Mouse (Mus musculus) 3T3-L1 (cell line): ENCODE measurements around the gene Acad8.

Experiments used
- DNase-seq: peaks from one replicate; pipeline ENCODE4 v3.0.0-alpha.2; 2015; ENCODE audit warnings: low read depth, low spot score

Gene Acad8

DNA sequence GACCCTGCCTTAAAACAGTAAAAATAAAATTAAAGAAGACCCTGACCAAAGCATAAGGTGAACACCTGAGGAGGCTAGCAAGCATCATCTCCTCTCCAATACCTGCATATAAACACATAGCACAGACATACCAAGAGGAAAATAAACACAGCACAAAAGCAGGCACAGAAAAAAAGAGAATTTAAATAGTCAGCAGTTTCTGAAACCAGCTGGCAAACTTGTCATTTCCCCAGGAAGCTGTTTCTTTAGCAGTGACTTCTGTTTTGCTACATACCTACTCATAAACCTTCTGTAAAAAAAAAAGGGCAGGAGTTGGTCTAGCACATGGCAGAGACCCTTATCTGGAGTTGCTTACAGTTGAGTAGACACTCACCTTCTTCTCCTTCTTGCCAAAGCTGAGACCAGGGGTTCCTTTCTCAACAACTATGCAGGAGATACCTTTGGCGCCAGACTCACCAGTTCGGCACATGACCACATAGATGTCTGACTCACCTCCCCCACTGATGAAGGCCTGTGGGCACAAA is 14.2 kb downstream of the Acad8 start:
- DNase-seq: no peak

DNA sequence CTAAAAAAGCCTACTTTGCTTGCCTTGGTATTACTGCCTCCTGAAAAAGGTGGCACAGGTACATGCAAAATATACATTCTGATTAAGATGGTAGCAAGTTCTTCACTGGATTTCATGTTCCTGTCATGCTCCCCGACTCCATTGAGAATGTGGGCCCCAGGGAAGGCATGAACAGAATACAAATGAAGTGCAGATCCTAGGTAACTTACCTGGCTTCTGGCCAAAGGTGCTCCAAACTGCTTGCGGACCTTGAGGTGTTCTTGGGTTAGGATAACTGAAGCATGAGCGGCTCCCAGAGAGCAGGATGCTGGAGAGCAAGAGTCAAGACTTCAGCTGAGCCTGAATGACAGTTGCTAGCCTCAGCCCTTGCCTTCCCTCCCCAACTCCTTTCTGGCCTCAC is 20.6 kb downstream of the Acad8 start:
- DNase-seq: no peak

DNA sequence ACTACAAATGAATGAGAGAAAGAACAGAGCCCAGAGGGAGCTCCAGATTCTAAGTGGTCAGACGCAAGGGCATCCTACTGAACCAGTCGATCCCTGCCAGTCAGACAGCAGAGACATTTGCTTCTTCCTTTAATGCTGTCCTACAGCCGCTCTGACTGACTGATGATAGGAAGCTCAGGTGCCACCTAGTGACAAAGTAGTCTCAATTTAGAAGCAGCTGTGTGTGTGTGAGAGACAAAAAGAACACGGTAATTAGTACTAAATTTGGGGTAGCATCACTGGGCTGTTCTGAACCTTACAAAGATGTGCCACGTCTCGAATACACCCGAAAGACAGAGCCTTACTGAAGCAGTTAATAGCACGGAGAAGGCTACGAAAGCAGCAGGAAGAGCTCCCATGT is 21.6 kb downstream of the Acad8 start:
- DNase-seq: no peak

DNA sequence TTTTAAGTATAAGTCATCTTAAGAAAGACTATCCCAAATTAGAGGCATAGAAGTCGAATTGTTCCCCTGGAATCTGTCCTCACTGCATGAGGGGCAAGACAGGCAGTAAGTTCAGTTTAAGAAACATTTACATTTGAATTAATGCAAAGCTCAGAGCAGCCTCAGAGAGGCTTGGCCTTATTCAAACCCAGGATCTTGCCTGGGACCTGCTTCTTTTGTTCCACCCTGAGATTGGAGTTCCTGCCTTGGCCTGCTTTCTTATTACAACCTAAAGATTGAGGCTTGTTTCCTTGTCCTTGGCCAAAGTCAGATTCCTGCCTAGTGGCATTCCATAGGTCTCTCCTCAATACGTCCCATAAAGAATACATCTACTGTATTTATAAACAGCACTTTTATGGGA is 51.6 kb downstream of the Acad8 start:
- no peak for DNase-seq

DNA sequence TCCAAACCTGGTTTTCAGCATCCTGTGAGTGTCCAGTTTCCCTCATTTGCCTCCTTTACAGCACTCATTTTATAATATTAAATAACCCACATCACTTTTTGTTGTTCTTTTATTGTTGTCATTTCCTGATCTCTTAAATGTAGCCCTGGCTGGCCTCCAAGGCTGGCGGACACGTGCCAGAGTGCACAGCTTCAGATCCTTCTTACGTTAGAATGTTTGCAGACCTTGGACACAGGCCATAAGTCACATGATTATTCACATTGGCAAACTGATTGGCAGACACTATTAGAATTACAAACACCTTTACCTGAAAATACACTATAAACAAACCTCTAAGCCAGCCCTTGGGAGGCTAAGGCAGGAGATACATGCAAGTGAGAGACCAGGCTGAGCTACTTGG is 75.2 kb downstream of the Acad8 start:
- DNase-seq: no peak
